Mouse (Mus musculus) midbrain, embryonic 12.5 days (tissue): ENCODE measurements around the gene Gm128. TPM values are rescaled to one million over a fixed set of nuclear protein-coding genes. Genes with fewer than 3 reads are reported as not detected.
"Not testable (repeated sequence)": the region's sequence is repeated elsewhere in the genome, so short reads cannot be mapped to it uniquely, and the experiment has no call there.

Source experiments
- ATAC-seq: fragments of 200-750 bp; cut with Nextera tagmentation; 2 replicates; pipeline ENCODE4 v1.8.0; 2017; ENCODE audit warnings: low read depth, moderate TSS enrichment, moderate library complexity; ENCODE audit not compliant: low FRiP score
- H3K27ac ChIP-seq: fragments of 300-500 bp; sonication (generic); replicated peaks from 2 replicates; pipeline ENCODE4 v1.5.1; 2016; ENCODE audit warnings: mild to moderate bottlenecking
- H3K27me3 ChIP-seq: fragments of 300-500 bp; sonication (generic); 2 replicates; pipeline ENCODE4 v1.6.1; 2016; ENCODE audit warnings: mild to moderate bottlenecking
- H3K36me3 ChIP-seq: fragments of 300-500 bp; sonication (generic); 2 replicates; pipeline ENCODE4 v1.6.1; 2016
- H3K4me1 ChIP-seq: fragments of 300-500 bp; sonication (generic); 2 replicates; pipeline ENCODE4 v1.6.1; 2016
- H3K4me2 ChIP-seq: fragments of 300-500 bp; sonication (generic); replicated peaks from 2 replicates; pipeline ENCODE4 v1.6.1; 2016; ENCODE audit warnings: mild to moderate bottlenecking, moderate library complexity
- H3K4me3 ChIP-seq: fragments of 300-500 bp; sonication (generic); 2 replicates; pipeline ENCODE4 v1.5.1; 2016; ENCODE audit warnings: mild to moderate bottlenecking
- H3K9ac ChIP-seq: fragments of 300-500 bp; sonication (generic); replicated peaks from 2 replicates; pipeline ENCODE4 v1.6.1; 2016; ENCODE audit warnings: mild to moderate bottlenecking, moderate library complexity
- H3K9me3 ChIP-seq: fragments of 300-500 bp; sonication (generic); 2 replicates; pipeline ENCODE4 v1.6.1; 2016; ENCODE audit warnings: mild to moderate bottlenecking
- WGBS: fragments of 180-500 bp; shearing (Covaris S2); methylation state at CpG from one replicate; pipeline ENCODE4 v1.1.7; 2016; 5-methylcytosine and 5-hydroxymethylcytosine counted together
- polyA plus RNA-seq: library from polyadenylated mRNA; unstranded; fragments of >200 nt; fragmentation: Nextera tagmentation; extraction: Ambion mirVana; gene quantifications from 2 replicates; pipeline ENCODE4 v1.2.1, GENCODE M21; 2016

Gm128 gene
- polyA plus RNA-seq, 1 experiment from 2014 or later = not detected

GRCm38 (mm10) chr3:95228148-95228893, 13.1 kb downstream of the Gm128 start, which contains the start of gene Cdc42se1:
Gene Cdc42se1, plus strand, starts transcription at chr3:95228732.
- Histone ChIP-seq H3K27ac (peak within 1 kb of the TSS; percentile 97), H3K4me3 (peak within 1 kb of the TSS; percentile 76), H3K4me1 (peaks cover 51% of the 10 kb centered on the region), H3K9ac (peak within 1 kb of the TSS; percentile 85), H3K36me3 (peaks cover 41% of the 10 kb centered on the region), H3K4me2 (peak within 1 kb of the TSS; percentile 78), H3K27me3 (no peaks in the 10 kb centered on the region), H3K9me3 (no peaks in the 10 kb centered on the region)
- WGBS = under 1% methylated on average over 57 of the region's 64 CpGs
- ATAC-seq = peak; percentile 83

DNA sequence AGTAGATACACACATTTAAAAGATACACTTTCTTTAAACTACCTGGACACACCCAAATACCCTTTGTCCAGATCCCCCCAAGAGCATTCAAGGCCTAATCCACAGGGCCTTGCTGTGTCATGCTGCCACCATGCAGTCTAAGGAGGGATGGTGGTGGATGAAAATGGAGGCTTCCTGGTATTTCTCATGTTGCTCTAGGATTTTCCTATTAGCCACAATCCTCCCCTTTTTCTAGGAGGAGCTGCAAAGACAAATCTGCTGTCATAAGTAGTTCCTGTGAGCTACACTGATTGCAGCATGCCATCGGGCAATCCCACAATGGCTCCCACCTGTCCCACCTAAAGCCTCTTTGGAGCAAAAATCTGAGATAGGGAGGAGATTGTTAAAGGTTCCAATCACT, 14.2 kb downstream of the Gm128 start:
- 24% methylated on average over 1 of the region's 1 CpGs for WGBS
- no peak for ATAC-seq
- H3K27ac ChIP-seq = peak overlapping the region; percentile 97
- peak overlapping the region; percentile 76 for H3K4me3 ChIP-seq
- H3K4me2 ChIP-seq = peak overlapping the region; percentile 78
- H3K36me3 ChIP-seq = peaks cover 41% of the 10 kb centered on the region
- no peaks in the 10 kb centered on the region for H3K9me3 ChIP-seq
- no peaks in the 10 kb centered on the region for H3K27me3 ChIP-seq
- peak overlapping the region; percentile 85 for H3K9ac ChIP-seq
- H3K4me1 ChIP-seq = peaks cover 53% of the 10 kb centered on the region

- no peaks in the 10 kb centered on the region for H3K27me3 ChIP-seq
- ATAC-seq = no peak
- H3K9ac ChIP-seq = 0 out of 2 replicates have a peak overlapping the region, but pooled peaks have one; percentile 24
- H3K4me3 ChIP-seq = no peak overlapping the region
- H3K9me3 ChIP-seq = no peaks in the 10 kb centered on the region
- no peak overlapping the region for H3K27ac ChIP-seq
- H3K4me2 ChIP-seq = peak overlapping the region; percentile 14
- WGBS = 20% methylated on average over 6 of the region's 6 CpGs
- peaks cover 25% of the 10 kb centered on the region for H3K4me1 ChIP-seq
- H3K36me3 ChIP-seq = peaks cover 60% of the 10 kb centered on the region
Measured at GRCm38 (mm10) chr3:95224295-95224694, 17.1 kb downstream of the Gm128 start.

- 89% methylated on average over 2 of the region's 2 CpGs for WGBS
- Histone ChIP-seq H3K27ac (no peak overlapping the region), H3K9me3 (no peaks in the 10 kb centered on the region)
Measured at GRCm38 (mm10) chr3:95223041-95223440, 18.4 kb downstream of the Gm128 start.

DNA sequence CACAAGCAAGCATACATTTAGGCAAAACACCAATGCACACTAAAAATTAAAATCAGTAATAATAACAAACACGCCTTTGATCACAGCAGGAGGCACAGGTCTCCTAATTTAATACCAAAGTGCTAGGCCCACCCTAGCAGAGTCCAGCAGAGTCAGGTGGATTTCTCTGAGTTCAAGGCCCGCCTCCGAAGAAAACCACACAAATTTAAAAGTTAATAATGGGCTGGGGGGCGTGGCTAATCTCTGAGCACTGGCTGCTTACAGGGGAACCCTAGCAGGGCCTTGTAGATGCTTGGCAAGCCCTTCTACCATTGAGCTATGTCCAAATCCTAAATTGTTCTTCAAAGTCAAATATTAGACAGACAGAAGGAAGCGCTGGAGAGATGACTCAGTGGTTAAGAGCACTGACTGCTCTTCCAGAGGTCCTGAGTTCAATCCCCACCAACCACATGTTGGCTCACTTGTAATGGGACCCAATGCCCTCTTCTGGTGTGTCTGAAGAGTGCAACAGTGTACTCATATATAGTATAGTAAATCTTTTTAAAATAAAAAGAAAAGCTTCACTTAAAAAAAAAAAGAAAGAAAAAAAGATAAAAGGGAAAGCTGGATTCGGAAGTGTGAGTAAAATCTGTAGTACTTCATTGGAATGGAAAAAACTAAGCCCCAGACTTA, 22.8 kb downstream of the Gm128 start:
- Histone ChIP-seq H3K9ac (no peak overlapping the region), H3K9me3 (no peaks in the 10 kb centered on the region), H3K27ac (peak overlapping the region; percentile 98), H3K27me3 (no peaks in the 10 kb centered on the region), H3K4me3 (peak overlapping the region; percentile 63; the same call in 1 of the 2 replicates), H3K4me1 (peaks cover 9% of the 10 kb centered on the region), H3K4me2 (peak overlapping the region; percentile 53), H3K36me3 (peaks cover 61% of the 10 kb centered on the region)
- ATAC-seq = no peak
- 79% methylated on average over 6 of the region's 6 CpGs for WGBS

More at GRCm38 (mm10) chr3:95223041-95223440, 18.4 kb downstream of the Gm128 start:
- no peaks in the 10 kb centered on the region for H3K27me3 ChIP-seq
- peaks cover 64% of the 10 kb centered on the region for H3K36me3 ChIP-seq
- H3K4me3 ChIP-seq = no peak overlapping the region
- no peak overlapping the region for H3K9ac ChIP-seq
- H3K4me1 ChIP-seq = peaks cover 25% of the 10 kb centered on the region
- H3K4me2 ChIP-seq = no peak overlapping the region
- no peak for ATAC-seq

GRCm38 (mm10) chr3:95217255-95218134, 23.9 kb downstream of the Gm128 start, which contains the start of gene Gabpb2:
Gene Gabpb2, minus strand, starts transcription at chr3:95217916.
- under 1% methylated on average over 56 of the region's 56 CpGs for WGBS
- Histone ChIP-seq H3K36me3 (peaks cover 52% of the 10 kb centered on the region), H3K27me3 (no peaks in the 10 kb centered on the region), H3K4me1 (peaks cover 8% of the 10 kb centered on the region), H3K4me3 (peak within 1 kb of the TSS; percentile 63), H3K9ac (peak within 1 kb of the TSS; percentile 84), H3K27ac (peak within 1 kb of the TSS; percentile 98), H3K4me2 (peak within 1 kb of the TSS; percentile 53), H3K9me3 (no peaks in the 10 kb centered on the region)
- ATAC-seq = peak; percentile 89

- H3K9me3 ChIP-seq = no peaks in the 10 kb centered on the region
- peaks cover 53% of the 10 kb centered on the region for H3K36me3 ChIP-seq
- peaks cover 8% of the 10 kb centered on the region for H3K4me1 ChIP-seq
- H3K4me2 ChIP-seq = peak overlapping the region; percentile 53
- H3K27ac ChIP-seq = peak overlapping the region; percentile 98; the same call in 1 of the 2 replicates
- H3K9ac ChIP-seq = peak overlapping the region; percentile 84
- peak overlapping the region; percentile 63 for H3K4me3 ChIP-seq
- no peak; the same call in 1 of the 2 replicates for ATAC-seq
- H3K27me3 ChIP-seq = no peaks in the 10 kb centered on the region
- 19% methylated on average over 4 of the region's 4 CpGs for WGBS
Measured at GRCm38 (mm10) chr3:95216655-95217254, 24.6 kb downstream of the Gm128 start.

DNA sequence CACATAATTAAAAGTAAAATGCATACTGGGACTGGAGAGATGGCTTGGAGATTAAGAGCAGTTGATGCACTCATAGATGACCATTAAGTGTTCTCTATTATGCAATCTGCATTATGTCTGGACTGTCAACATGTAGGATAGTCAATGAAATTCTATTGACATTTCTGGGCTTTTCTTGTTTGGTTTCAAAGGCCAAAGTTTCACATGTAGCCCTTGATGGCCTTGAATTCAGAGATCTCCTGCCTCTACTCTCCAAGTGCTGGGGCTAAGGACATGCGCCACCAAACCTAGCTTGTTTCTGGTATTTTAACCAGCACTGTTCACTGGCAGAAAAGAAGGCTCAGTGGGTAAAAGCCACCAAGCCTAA, 27.8 kb downstream of the Gm128 start:
- WGBS = 100% methylated on average over 1 of the region's 1 CpGs
- ATAC-seq = no peak
- H3K4me1 ChIP-seq = peaks cover 8% of the 10 kb centered on the region
- H3K9me3 ChIP-seq = no peaks in the 10 kb centered on the region
- peaks cover 37% of the 10 kb centered on the region for H3K36me3 ChIP-seq
- no peaks in the 10 kb centered on the region for H3K27me3 ChIP-seq
- no peak overlapping the region for H3K9ac ChIP-seq
- no peak overlapping the region for H3K27ac ChIP-seq
- H3K4me3 ChIP-seq = no peak overlapping the region
- no peak overlapping the region for H3K4me2 ChIP-seq

DNA sequence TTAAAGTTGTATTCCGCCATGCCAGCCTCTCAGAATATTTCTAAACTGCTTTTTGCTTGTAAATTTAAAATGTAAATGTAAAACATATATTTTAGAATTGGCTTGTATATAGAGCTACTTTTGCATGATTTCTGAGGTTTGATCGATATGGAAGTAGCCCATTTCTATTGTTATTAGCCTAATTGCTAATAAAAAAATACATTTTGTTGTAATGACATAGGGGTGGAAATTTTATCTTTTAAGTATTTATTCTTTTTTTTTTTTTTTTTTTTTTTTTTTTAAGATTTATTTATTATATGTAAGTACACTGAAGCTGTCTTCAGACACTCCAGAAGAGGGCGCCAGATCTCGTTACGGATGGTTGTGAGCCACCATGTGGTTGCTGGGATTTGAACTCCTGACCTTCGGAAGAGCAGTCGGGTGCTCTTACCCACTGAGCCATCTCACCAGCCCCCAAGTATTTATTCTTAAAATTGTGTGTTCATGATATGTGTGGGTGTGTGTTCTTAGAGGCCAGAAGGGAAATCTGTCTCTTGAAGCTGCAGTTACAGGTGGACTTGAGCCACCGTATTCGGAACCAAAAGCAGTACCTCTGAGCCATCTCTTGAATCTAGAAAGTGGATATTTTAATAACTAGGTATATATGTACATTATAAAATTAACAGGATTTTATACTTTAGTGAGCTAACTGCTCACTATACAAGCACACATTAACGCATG, 28.3 kb downstream of the Gm128 start:
- peaks cover 43% of the 10 kb centered on the region for H3K36me3 ChIP-seq
- not testable (repeated sequence) for H3K9ac ChIP-seq, H3K27ac ChIP-seq, H3K27me3 ChIP-seq, ATAC-seq, H3K9me3 ChIP-seq, H3K4me1 ChIP-seq, H3K4me3 ChIP-seq, H3K4me2 ChIP-seq
- WGBS = 96% methylated on average over 7 of the region's 10 CpGs

GRCm38 (mm10) chr3:95210585-95210984, 30.8 kb downstream of the Gm128 start:
- Histone ChIP-seq H3K9me3 (no peaks in the 10 kb centered on the region), H3K9ac (no peak overlapping the region), H3K4me2 (no peak overlapping the region), H3K27ac (no peak overlapping the region), H3K27me3 (no peaks in the 10 kb centered on the region), H3K4me1 (no peaks in the 10 kb centered on the region), H3K4me3 (no peak overlapping the region), H3K36me3 (peaks cover 59% of the 10 kb centered on the region)
- no peak for ATAC-seq
- WGBS = 50% methylated on average over 2 of the region's 2 CpGs

- H3K36me3 ChIP-seq = peaks cover 63% of the 10 kb centered on the region
- WGBS = 90% methylated on average over 4 of the region's 4 CpGs
- ATAC-seq = no peak
- no peaks in the 10 kb centered on the region for H3K4me1 ChIP-seq
- H3K4me3 ChIP-seq = no peak overlapping the region
- H3K9me3 ChIP-seq = no peaks in the 10 kb centered on the region
- no peaks in the 10 kb centered on the region for H3K27me3 ChIP-seq
- H3K9ac ChIP-seq = no peak overlapping the region
- no peak overlapping the region for H3K4me2 ChIP-seq
- H3K27ac ChIP-seq = no peak overlapping the region
Measured at GRCm38 (mm10) chr3:95208286-95208685, 33.1 kb downstream of the Gm128 start.
